In the genomic region with DNA sequence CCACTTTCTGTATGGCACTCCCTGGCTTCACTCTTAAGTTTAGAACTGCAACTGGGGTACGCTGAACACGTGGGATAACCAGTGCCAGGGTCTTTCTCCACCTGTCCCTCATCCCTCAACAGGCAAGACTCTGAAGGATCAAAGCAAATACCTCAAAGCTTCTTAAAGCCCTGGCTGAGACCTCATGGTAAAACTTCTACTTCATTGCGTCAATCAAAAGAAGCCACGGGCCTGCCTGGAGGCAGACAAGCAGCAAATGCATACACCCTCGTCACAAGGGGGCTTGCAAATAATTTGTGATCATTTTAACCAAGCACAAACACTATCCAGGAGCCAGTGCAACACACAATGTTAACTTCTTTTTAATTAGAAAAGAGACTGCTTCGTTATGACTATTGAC, we compare ENCODE assay signal across 14 mouse cellular contexts.
"Had no signal": no experiment of that assay in that cellular context is flagged by ENCODE, and none has a peak within 500 bp of the region (broad histone marks: within the 10 kb centered on the region; RNA-seq: fewer than 3 reads in every experiment).

No protein-coding gene starts in this region.

- H3K4me2 ChIP-seq: intestine, embryonic 15.5 days; kidney, embryonic 15.5 days; liver, embryonic 13.5 days; neural tube, embryonic 12.5 days had no signal

- DNase-seq: kidney, adult 11 months; kidney, adult 8-10 months; kidney, postnatal 10 days; kidney, postnatal 36 days; layer of hippocampus, postnatal 36 days; liver, embryonic 13.5 days; lung, adult 2 months; lung, postnatal 14 days; lung, postnatal 4 days; thymus, postnatal 25 days had no signal

- H3K27ac ChIP-seq: intestine, embryonic 15.5 days; kidney, embryonic 15.5 days; left cerebral cortex, adult 2 months; liver, embryonic 13.5 days; neural tube, embryonic 12.5 days had no signal

- H3K4me3 ChIP-seq: intestine, embryonic 15.5 days; kidney, embryonic 15.5 days; left cerebral cortex, adult 2 months; liver, embryonic 13.5 days; neural tube, embryonic 12.5 days had no signal

- H3K9me3 ChIP-seq: intestine, embryonic 15.5 days; kidney, embryonic 15.5 days; liver, embryonic 13.5 days; neural tube, embryonic 12.5 days had no signal

- H3K9ac ChIP-seq: intestine, embryonic 15.5 days; kidney, embryonic 15.5 days; liver, embryonic 13.5 days; neural tube, embryonic 12.5 days had no signal

- H3K4me1 ChIP-seq: intestine, embryonic 15.5 days; kidney, embryonic 15.5 days; liver, embryonic 13.5 days; neural tube, embryonic 12.5 days had no signal

- ATAC-seq: intestine, embryonic 15.5 days had no signal

- H3K36me3 ChIP-seq: intestine, embryonic 15.5 days; kidney, embryonic 15.5 days; liver, embryonic 13.5 days; neural tube, embryonic 12.5 days had no signal

- H3K27me3 ChIP-seq: intestine, embryonic 15.5 days; kidney, embryonic 15.5 days; liver, embryonic 13.5 days; neural tube, embryonic 12.5 days had no signal
